Comparison of ENCODE assay signal across 9 mouse cellular contexts in the genomic region with DNA sequence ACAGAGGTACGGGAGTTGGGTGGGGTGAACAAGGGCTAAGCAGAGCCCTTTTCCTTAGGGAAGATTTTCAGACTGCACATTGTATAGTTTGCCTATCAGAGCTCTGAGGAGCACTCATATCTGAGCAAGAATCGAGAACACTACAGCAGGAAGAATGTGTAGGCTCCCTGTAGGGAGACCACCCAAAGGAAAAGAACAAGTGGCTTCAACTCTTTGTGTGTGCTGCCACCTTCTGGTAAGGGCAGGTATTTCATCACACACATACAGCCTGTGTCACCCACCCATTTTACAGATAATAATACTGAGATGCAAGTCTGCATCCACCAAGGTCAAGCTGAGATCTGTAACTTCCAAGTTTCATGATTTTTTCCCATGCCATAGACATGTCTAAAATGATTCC.
A peak's percentile ranks its signal among the peaks of the same experiment; 100 is the strongest.
DNase-seq lines count a peak whose midpoint lies in the region; ATAC-seq and TF ChIP-seq lines count a peak whose summit lies in the region.
"Had no signal": no experiment of that assay in that cellular context is flagged by ENCODE, and none has a peak within 500 bp of the region (broad histone marks: within the 10 kb centered on the region; RNA-seq: fewer than 3 reads in every experiment).

No protein-coding gene starts in this region.

- H3K36me3 ChIP-seq in lung, embryonic 14.5 days (ENCODE audit: insufficient read depth): no peaks in the 10 kb centered on the region
- H3K36me3 ChIP-seq in kidney, postnatal 0 days (ENCODE audit: insufficient read depth, low read length): no peaks in the 10 kb centered on the region
- H3K36me3 ChIP-seq: heart, embryonic 13.5 days had no signal

- H3K4me3 ChIP-seq in lung, embryonic 14.5 days (ENCODE audit: low read depth, low read length): no peak overlapping the region
- no peak overlapping the region for H3K4me3 ChIP-seq in kidney, postnatal 0 days (replicated peaks; ENCODE audit: low read depth, low read length)
- H3K4me3 ChIP-seq: heart, embryonic 13.5 days had no signal

- peak; percentile 67 for TF ChIP-seq CTCF in lung, embryonic 14.5 days (IDR thresholded peaks at IDR 0.05; ENCODE audit: low read depth)
- peak; percentile 53; the same call in 1 of the 2 replicates for TF ChIP-seq CTCF in brain, embryonic 14.5 days (IDR thresholded peaks at IDR 0.05; ENCODE audit: borderline replicate concordance, extremely low read depth, insufficient read depth, insufficient read length)
- peak; percentile 72 for TF ChIP-seq CTCF in kidney, postnatal 0 days (IDR thresholded peaks at IDR 0.05; ENCODE audit: low read depth)

- no peak overlapping the region for H3K9ac ChIP-seq in lung, embryonic 14.5 days
- H3K9ac ChIP-seq in kidney, postnatal 0 days (ENCODE audit: low read depth, low read length): no peak overlapping the region
- H3K9ac ChIP-seq: heart, embryonic 13.5 days had no signal

- no peaks in the 10 kb centered on the region for H3K27me3 ChIP-seq in lung, embryonic 14.5 days (ENCODE audit: insufficient read depth, low read length)
- no peaks in the 10 kb centered on the region for H3K27me3 ChIP-seq in kidney, postnatal 0 days (ENCODE audit: insufficient read depth, low read length)
- H3K27me3 ChIP-seq: heart, embryonic 13.5 days had no signal

- no peak overlapping the region for H3K4me2 ChIP-seq in lung, embryonic 14.5 days
- no peak overlapping the region for H3K4me2 ChIP-seq in kidney, postnatal 0 days (ENCODE audit: low read length)
- H3K4me2 ChIP-seq: heart, embryonic 13.5 days had no signal

- no peak for TF ChIP-seq POLR2A in brain, embryonic 14.5 days (IDR thresholded peaks at IDR 0.05; ENCODE audit: borderline replicate concordance, extremely low read depth, insufficient read depth, insufficient read length, poor library complexity, severe bottlenecking)

- 44% methylated on average over 2 of the region's 2 CpGs for WGBS in lung, embryonic 14.5 days
- 44% methylated on average over 2 of the region's 2 CpGs for WGBS in kidney, postnatal 0 days

- peak; percentile 27 to 52 for DNase-seq in cerebellum, postnatal 14 days
- DNase-seq in cerebellum, adult 18-20 months: no peak
- DNase-seq in lung, embryonic 14.5 days: peak; percentile 63
- DNase-seq in lung, postnatal 25 days (ENCODE audit: low spot score): no peak
- DNase-seq in brain, embryonic 14.5 days (ENCODE audit: low read depth): peak; percentile 35
- peak; percentile 43 for DNase-seq in kidney, postnatal 0 days (ENCODE audit: low spot score)
- DNase-seq in spleen, postnatal 4 days (ENCODE audit: low spot score in 2 of 2): peak; percentile 24 to 65
- DNase-seq in ovary, postnatal 14 days (ENCODE audit: low spot score): no peak

- no peaks in the 10 kb centered on the region for H3K4me1 ChIP-seq in lung, embryonic 14.5 days (ENCODE audit: insufficient read depth)
- H3K4me1 ChIP-seq in kidney, postnatal 0 days (replicated peaks; ENCODE audit: insufficient read depth, low read length): no peaks in the 10 kb centered on the region
- H3K4me1 ChIP-seq: heart, embryonic 13.5 days had no signal

- no peaks in the 10 kb centered on the region for H3K9me3 ChIP-seq in lung, embryonic 14.5 days (ENCODE audit: low read depth, low read length)
- H3K9me3 ChIP-seq in kidney, postnatal 0 days (replicated peaks; ENCODE audit: low read length): no peaks in the 10 kb centered on the region
- H3K9me3 ChIP-seq: heart, embryonic 13.5 days had no signal

- H3K27ac ChIP-seq in lung, embryonic 14.5 days (ENCODE audit: low read depth): no peak overlapping the region
- no peak overlapping the region for H3K27ac ChIP-seq in kidney, postnatal 0 days
- H3K27ac ChIP-seq: heart, embryonic 13.5 days had no signal

- ATAC-seq in lung, embryonic 14.5 days (ENCODE audit: insufficient read depth): peak; percentile 74
- ATAC-seq in kidney, postnatal 0 days (replicated peaks; ENCODE audit: low FRiP score, low read depth): no peak; the same call in 1 of the 2 replicates

Comparison
In these comparisons a context has a peak if more than half of its experiments do, and no peak if none do; other contexts are left out.
1. DNase-seq: peak in cerebellum, postnatal 14 days (2 of 2), lung, embryonic 14.5 days (single experiment), brain, embryonic 14.5 days (single experiment), kidney, postnatal 0 days (single experiment) and spleen, postnatal 4 days (2 of 2); none in cerebellum, adult 18-20 months (0 of 2), lung, postnatal 25 days (single experiment) and ovary, postnatal 14 days (single experiment).
2. Peak in every context shown above with its lines, with median percentiles within 50 percentile points of each other: CTCF ChIP-seq.